Mouse (Mus musculus): ENCODE results near the gene Prkca. TPM values are rescaled to one million over a fixed set of nuclear protein-coding genes. Genes with fewer than 3 reads are reported as not detected.

Gene Prkca
- polyA plus RNA-seq, 1 experiment from 2014 or later = 7.0 TPM

DNA sequence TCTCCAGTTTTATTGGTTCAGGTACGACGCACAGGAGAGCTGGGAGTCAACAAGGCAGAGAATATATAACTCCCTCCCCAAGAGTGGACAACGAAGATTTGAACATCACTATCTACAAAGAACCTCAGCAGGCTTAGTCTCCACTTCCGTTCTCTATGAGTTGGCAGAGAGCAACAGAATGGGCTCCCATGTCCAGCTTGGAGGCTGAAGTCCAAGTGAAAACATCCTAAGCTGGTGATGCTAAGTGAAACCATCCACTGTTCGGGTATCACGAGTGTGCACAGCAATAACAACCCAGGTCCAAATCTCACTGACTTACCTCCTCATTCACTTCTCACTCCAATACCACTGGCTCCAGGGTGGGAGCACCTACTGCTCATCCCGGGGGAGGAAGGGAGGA is 276.6 kb downstream of the Prkca start:
- H3K27ac ChIP-seq (ENCODE audit: low read length) = no peak overlapping the region
- no peaks in the 10 kb centered on the region for H3K36me3 ChIP-seq (ENCODE audit: insufficient read depth, low read length)
- no peaks in the 10 kb centered on the region for H3K27me3 ChIP-seq (ENCODE audit: insufficient read depth, low read length)
- WGBS = 85% methylated on average over 7 of the region's 7 CpGs
- H3K4me3 ChIP-seq (ENCODE audit: low read length) = no peak overlapping the region
- ATAC-seq (ENCODE audit: low FRiP score, low TSS enrichment) = no peak
- no peak overlapping the region for H3K4me2 ChIP-seq (replicated peaks; ENCODE audit: low read depth, low read length)
- H3K9me3 ChIP-seq (ENCODE audit: low read length) = no peaks in the 10 kb centered on the region
- no peak overlapping the region for H3K9ac ChIP-seq (replicated peaks; ENCODE audit: low read length)
- 0 out of 2 replicates have a peak, but pooled peaks cover 3% of the 10 kb centered on the region for H3K4me1 ChIP-seq (ENCODE audit: insufficient read depth, low read length)

DNA sequence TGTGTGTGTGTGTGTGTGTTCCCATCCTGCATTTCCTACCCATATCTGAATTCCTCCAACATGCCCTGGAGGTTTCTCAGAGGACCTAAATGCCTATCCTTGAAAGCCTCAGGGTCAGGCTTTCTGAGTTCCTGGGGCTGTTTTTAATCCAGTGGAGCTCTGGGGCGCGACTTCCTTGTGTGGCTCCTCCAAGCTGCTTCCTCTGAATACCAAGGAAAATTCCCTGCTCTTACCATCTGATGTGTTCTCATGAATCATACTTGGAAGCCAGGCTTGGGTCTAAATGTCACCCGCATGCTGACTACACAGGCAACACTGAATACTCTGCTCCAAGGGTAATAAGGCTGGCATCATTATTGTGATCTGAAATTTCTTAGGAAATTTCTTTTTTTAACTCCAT is 279.3 kb downstream of the Prkca start:
- no peak overlapping the region for H3K4me2 ChIP-seq (replicated peaks; ENCODE audit: low read depth, low read length)
- H3K27ac ChIP-seq (ENCODE audit: low read length) = no peak overlapping the region
- no peak overlapping the region for H3K4me3 ChIP-seq (ENCODE audit: low read length)
- H3K9me3 ChIP-seq (ENCODE audit: low read length) = no peaks in the 10 kb centered on the region
- no peaks in the 10 kb centered on the region for H3K27me3 ChIP-seq (ENCODE audit: insufficient read depth, low read length)
- no peak overlapping the region for H3K9ac ChIP-seq (replicated peaks; ENCODE audit: low read length)
- no peak for ATAC-seq (ENCODE audit: low FRiP score, low TSS enrichment)
- 79% methylated on average over 3 of the region's 3 CpGs for WGBS
- H3K36me3 ChIP-seq (ENCODE audit: insufficient read depth, low read length) = no peaks in the 10 kb centered on the region
- 0 out of 2 replicates have a peak, but pooled peaks cover 4% of the 10 kb centered on the region for H3K4me1 ChIP-seq (ENCODE audit: insufficient read depth, low read length)

DNA sequence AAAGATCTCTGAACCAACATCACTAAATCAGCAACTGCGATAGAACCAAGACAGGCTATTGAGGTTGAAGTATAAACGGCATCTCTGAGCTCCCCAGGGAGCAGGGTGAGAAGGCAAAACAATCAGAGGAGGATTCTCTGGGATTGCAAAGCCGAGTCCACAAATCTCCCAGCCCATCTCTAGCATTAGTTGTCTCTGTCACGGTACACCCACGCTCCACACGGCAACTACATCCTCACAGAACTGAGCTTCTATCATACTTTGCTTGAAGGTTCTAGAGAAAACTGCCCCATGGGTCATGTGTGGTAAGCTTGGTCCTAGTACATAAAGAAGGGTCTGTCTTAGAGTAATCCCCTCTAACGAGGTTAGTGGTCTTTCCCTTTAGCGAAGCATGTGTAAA is 280.6 kb downstream of the Prkca start:
- no peaks in the 10 kb centered on the region for H3K36me3 ChIP-seq (ENCODE audit: insufficient read depth, low read length)
- 0 out of 2 replicates have a peak, but pooled peaks cover 4% of the 10 kb centered on the region for H3K4me1 ChIP-seq (ENCODE audit: insufficient read depth, low read length)
- no peak overlapping the region for H3K27ac ChIP-seq (ENCODE audit: low read length)
- no peaks in the 10 kb centered on the region for H3K27me3 ChIP-seq (ENCODE audit: insufficient read depth, low read length)
- no peak for ATAC-seq (ENCODE audit: low FRiP score, low TSS enrichment)
- H3K4me2 ChIP-seq (replicated peaks; ENCODE audit: low read depth, low read length) = no peak overlapping the region
- WGBS = 45% methylated on average over 8 of the region's 8 CpGs
- no peak overlapping the region for H3K4me3 ChIP-seq (ENCODE audit: low read length)
- no peak overlapping the region for H3K9ac ChIP-seq (replicated peaks; ENCODE audit: low read length)
- no peaks in the 10 kb centered on the region for H3K9me3 ChIP-seq (ENCODE audit: low read length)

GRCm38 (mm10) chr11:108061571-108062479 is 281.9 kb downstream of the Prkca start:
- 60% methylated on average over 17 of the region's 17 CpGs for WGBS
- Histone ChIP-seq H3K9me3 (ENCODE audit: low read length) (no peaks in the 10 kb centered on the region), H3K4me3 (ENCODE audit: low read length) (no peak overlapping the region), H3K36me3 (ENCODE audit: insufficient read depth, low read length) (no peaks in the 10 kb centered on the region), H3K4me2 (replicated peaks; ENCODE audit: low read depth, low read length) (no peak overlapping the region), H3K27ac (ENCODE audit: low read length) (no peak overlapping the region), H3K27me3 (ENCODE audit: insufficient read depth, low read length) (no peaks in the 10 kb centered on the region), H3K9ac (replicated peaks; ENCODE audit: low read length) (no peak overlapping the region), H3K4me1 (ENCODE audit: insufficient read depth, low read length) (0 out of 2 replicates have a peak, but pooled peaks cover 4% of the 10 kb centered on the region)
- 0 out of 2 replicates have a peak, but pooled peaks have one; percentile 19 for ATAC-seq (ENCODE audit: low FRiP score, low TSS enrichment)

DNA sequence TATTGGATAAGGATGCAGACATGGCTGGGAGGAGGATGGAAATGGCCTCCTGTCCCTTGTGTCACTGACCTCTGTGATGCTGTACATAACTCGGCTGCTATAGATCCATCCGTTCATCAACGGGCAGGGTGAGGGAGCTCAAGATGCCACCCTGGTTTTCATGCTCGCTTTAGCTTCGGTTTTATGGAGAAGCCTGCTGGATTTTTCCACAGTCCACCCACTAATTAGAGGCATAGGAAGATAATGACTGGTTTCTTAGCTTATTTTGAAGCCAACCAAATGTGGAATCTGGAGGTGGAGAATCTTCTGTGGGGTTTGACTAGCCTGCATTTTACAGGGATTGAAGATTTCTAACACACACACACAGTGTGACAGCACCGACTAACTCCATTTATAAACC is 286.6 kb downstream of the Prkca start:
- Histone ChIP-seq H3K27me3 (ENCODE audit: insufficient read depth, low read length) (no peaks in the 10 kb centered on the region), H3K4me1 (ENCODE audit: insufficient read depth, low read length) (0 out of 2 replicates have a peak, but pooled peaks cover under 1% of the 10 kb centered on the region), H3K27ac (ENCODE audit: low read length) (no peak overlapping the region), H3K4me3 (ENCODE audit: low read length) (no peak overlapping the region), H3K36me3 (ENCODE audit: insufficient read depth, low read length) (no peaks in the 10 kb centered on the region), H3K9ac (replicated peaks; ENCODE audit: low read length) (no peak overlapping the region), H3K4me2 (replicated peaks; ENCODE audit: low read depth, low read length) (no peak overlapping the region), H3K9me3 (ENCODE audit: low read length) (no peaks in the 10 kb centered on the region)
- 88% methylated on average over 6 of the region's 6 CpGs for WGBS
- no peak for ATAC-seq (ENCODE audit: low FRiP score, low TSS enrichment)

GRCm38 (mm10) chr11:108054647-108055046 is 289.1 kb downstream of the Prkca start:
- ATAC-seq (ENCODE audit: low FRiP score, low TSS enrichment) = no peak
- Histone ChIP-seq H3K9me3 (ENCODE audit: low read length) (no peaks in the 10 kb centered on the region), H3K4me3 (ENCODE audit: low read length) (no peak overlapping the region), H3K4me2 (replicated peaks; ENCODE audit: low read depth, low read length) (no peak overlapping the region), H3K27ac (ENCODE audit: low read length) (no peak overlapping the region), H3K36me3 (ENCODE audit: insufficient read depth, low read length) (no peaks in the 10 kb centered on the region), H3K27me3 (ENCODE audit: insufficient read depth, low read length) (no peaks in the 10 kb centered on the region), H3K9ac (replicated peaks; ENCODE audit: low read length) (no peak overlapping the region), H3K4me1 (ENCODE audit: insufficient read depth, low read length) (no peaks in the 10 kb centered on the region)
- 82% methylated on average over 3 of the region's 3 CpGs for WGBS

DNA sequence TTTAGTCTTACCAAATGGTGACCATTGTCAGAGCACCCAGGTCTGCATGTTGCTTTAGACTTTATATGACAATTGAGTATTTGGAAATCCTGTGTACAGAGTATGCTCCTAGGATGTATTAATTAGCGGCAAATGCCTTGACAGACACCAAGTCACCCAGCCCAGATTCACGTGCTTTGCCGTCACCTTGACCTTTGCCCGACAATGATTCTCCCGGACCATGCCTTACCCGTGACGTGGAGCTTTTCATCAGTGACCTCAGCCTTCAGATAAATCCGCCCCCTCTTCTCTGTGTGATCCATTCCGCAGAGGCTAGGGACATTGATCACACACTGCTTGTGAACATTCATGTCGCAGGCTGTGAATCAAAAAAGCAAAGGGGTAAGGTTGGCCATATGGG is 290.0 kb downstream of the Prkca start:
- H3K27ac ChIP-seq (ENCODE audit: low read length) = no peak overlapping the region
- H3K4me3 ChIP-seq (ENCODE audit: low read length) = no peak overlapping the region
- WGBS = 79% methylated on average over 10 of the region's 10 CpGs
- no peaks in the 10 kb centered on the region for H3K4me1 ChIP-seq (ENCODE audit: insufficient read depth, low read length)
- no peak for ATAC-seq (ENCODE audit: low FRiP score, low TSS enrichment)
- H3K36me3 ChIP-seq (ENCODE audit: insufficient read depth, low read length) = no peaks in the 10 kb centered on the region
- no peak overlapping the region for H3K9ac ChIP-seq (replicated peaks; ENCODE audit: low read length)
- H3K4me2 ChIP-seq (replicated peaks; ENCODE audit: low read depth, low read length) = no peak overlapping the region
- H3K9me3 ChIP-seq (ENCODE audit: low read length) = no peaks in the 10 kb centered on the region
- H3K27me3 ChIP-seq (ENCODE audit: insufficient read depth, low read length) = no peaks in the 10 kb centered on the region

GRCm38 (mm10) chr11:108041669-108042068 is 302.1 kb downstream of the Prkca start:
- 54% methylated on average over 7 of the region's 7 CpGs for WGBS
- Histone ChIP-seq H3K36me3 (ENCODE audit: insufficient read depth, low read length) (no peaks in the 10 kb centered on the region), H3K9me3 (ENCODE audit: low read length) (no peaks in the 10 kb centered on the region), H3K4me3 (ENCODE audit: low read length) (no peak overlapping the region), H3K9ac (replicated peaks; ENCODE audit: low read length) (no peak overlapping the region), H3K27ac (ENCODE audit: low read length) (no peak overlapping the region), H3K27me3 (ENCODE audit: insufficient read depth, low read length) (no peaks in the 10 kb centered on the region), H3K4me2 (replicated peaks; ENCODE audit: low read depth, low read length) (no peak overlapping the region), H3K4me1 (ENCODE audit: insufficient read depth, low read length) (peaks cover 11% of the 10 kb centered on the region)
- no peak for ATAC-seq (ENCODE audit: low FRiP score, low TSS enrichment)

DNA sequence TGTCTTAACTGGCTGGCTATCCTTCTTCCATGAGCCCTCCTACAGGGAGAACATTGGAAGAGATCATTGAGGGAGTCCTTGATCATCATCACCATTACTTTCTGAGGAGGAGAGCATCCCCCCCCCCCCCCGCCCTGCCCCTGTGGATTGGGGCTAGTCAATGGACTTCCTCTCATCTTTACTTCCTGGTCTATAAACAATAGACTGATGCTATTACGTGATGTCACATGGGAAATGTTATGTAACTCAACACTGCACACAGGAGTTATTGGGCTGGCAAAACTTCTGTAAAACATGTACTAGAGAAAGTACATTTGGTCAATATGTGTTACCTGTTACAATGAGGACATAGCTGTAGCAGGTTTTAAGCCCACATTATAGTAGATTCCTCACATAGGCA is 302.9 kb downstream of the Prkca start:
- Histone ChIP-seq H3K9ac (replicated peaks; ENCODE audit: low read length) (no peak overlapping the region), H3K36me3 (ENCODE audit: insufficient read depth, low read length) (no peaks in the 10 kb centered on the region), H3K27me3 (ENCODE audit: insufficient read depth, low read length) (no peaks in the 10 kb centered on the region), H3K27ac (ENCODE audit: low read length) (no peak overlapping the region), H3K9me3 (ENCODE audit: low read length) (no peaks in the 10 kb centered on the region), H3K4me3 (ENCODE audit: low read length) (no peak overlapping the region), H3K4me1 (ENCODE audit: insufficient read depth, low read length) (peaks cover 11% of the 10 kb centered on the region), H3K4me2 (replicated peaks; ENCODE audit: low read depth, low read length) (no peak overlapping the region)
- 85% methylated on average over 2 of the region's 2 CpGs for WGBS
- ATAC-seq (ENCODE audit: low FRiP score, low TSS enrichment) = no peak

DNA sequence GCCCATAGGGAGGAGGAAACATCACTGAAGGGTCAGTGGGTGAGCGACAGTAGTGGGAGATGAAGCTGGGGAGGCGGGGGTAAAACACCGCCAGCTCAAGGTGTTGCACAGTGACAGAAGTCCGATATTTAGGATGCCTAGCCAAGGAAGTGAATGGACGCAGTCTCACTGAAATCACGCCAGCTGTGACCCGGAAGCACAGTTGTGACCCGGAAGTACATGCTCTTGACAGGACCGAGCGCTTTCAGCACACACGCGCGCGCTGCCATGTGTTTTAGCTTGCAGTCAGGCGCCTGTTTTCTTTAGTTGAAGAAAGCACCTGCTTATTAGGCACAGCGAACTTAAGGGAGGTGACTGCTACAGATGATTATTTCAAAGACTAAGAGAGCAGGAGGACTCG is 304.0 kb downstream of the Prkca start:
- no peak overlapping the region for H3K9ac ChIP-seq (replicated peaks; ENCODE audit: low read length)
- no peak overlapping the region for H3K4me3 ChIP-seq (ENCODE audit: low read length)
- no peaks in the 10 kb centered on the region for H3K9me3 ChIP-seq (ENCODE audit: low read length)
- 75% methylated on average over 17 of the region's 17 CpGs for WGBS
- peaks cover 11% of the 10 kb centered on the region for H3K4me1 ChIP-seq (ENCODE audit: insufficient read depth, low read length)
- no peak overlapping the region for H3K4me2 ChIP-seq (replicated peaks; ENCODE audit: low read depth, low read length)
- H3K36me3 ChIP-seq (ENCODE audit: insufficient read depth, low read length) = no peaks in the 10 kb centered on the region
- no peaks in the 10 kb centered on the region for H3K27me3 ChIP-seq (ENCODE audit: insufficient read depth, low read length)
- no peak overlapping the region for H3K27ac ChIP-seq (ENCODE audit: low read length)
- ATAC-seq (ENCODE audit: low FRiP score, low TSS enrichment) = no peak

Data from kidney, embryonic 16.5 days (tissue).